Mouse (Mus musculus): ENCODE results near the gene Arl6ip4. TPM values are rescaled to one million over a fixed set of nuclear protein-coding genes. Genes with fewer than 3 reads are reported as not detected.

Gene Arl6ip4
- total and polyA plus RNA-seq, 3 experiments = 17.5 to 41.5 (median 34.2) TPM

DNA sequence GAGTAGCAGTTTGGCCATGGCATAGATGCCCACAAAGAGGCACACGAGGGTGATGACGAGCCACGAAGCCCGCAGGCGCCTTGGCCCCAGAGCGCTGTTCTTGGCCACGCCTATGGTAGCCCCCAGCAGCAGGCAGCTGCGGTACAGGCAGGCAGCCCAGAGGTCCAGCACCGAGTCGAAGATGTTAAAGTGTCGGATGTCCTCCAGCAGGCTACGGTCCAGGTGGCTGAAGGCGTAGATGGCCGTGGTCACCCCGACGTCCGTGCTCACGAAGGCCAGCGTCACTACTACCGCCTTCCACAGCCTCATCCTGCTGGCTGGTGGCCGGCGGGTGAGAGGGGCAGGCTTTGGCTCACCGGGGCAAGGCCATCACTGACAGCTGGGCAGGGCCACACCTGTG lies 26.0 kb upstream of the Arl6ip4 start:
- 84% methylated on average over 23 of the region's 23 CpGs for WGBS
- no peak for DNase-seq
- TF ChIP-seq CTCF (IDR thresholded peaks at IDR 0.05) (no peak), EP300 (IDR thresholded peaks at IDR 0.05; ENCODE audit: insufficient read depth, low read depth, low read length) (no peak), POLR2A (IDR thresholded peaks at IDR 0.05; ENCODE audit: insufficient read depth, low read depth, low read length) (no peak)

DNA sequence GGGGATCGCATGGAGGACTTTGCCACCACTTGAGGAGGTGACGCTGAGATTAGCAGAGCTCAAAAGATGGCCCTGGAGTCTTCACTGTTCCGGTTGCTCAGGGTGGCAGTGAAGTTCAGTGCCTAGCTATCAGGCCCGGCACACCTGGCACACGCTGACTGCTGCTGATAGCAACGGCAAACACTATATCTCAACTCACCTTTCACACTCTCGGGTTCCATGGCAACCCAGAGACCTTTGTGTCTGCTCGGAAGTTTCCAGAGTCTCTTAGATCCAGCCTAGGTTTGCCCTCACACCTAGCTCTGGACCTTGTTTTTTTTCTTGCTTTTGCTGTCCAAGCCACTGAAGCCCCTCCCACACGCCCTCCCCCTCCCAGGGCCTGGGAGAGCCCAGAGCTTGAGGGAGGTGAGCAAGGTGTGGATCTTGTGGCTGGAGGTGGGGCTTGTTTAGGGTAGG lies 23.9 kb upstream of the Arl6ip4 start:
- peaks cover 2% of the 10 kb centered on the region; the same call in 1 of the 2 replicates for H3K4me1 ChIP-seq (ENCODE audit: control insufficient read depth, insufficient read depth, low read length)
- no peaks in the 10 kb centered on the region for H3K79me2 ChIP-seq (replicated peaks; ENCODE audit: control insufficient read depth, insufficient read depth, low read length)
- intact Hi-C loops (cut with DNase I) = no loop called here
- WGBS = 64% methylated on average over 9 of the region's 9 CpGs
- H3K36me3 ChIP-seq (ENCODE audit: control insufficient read depth, insufficient read depth, low read length) = no peaks in the 10 kb centered on the region
- DNase-seq = no peak
- no peak overlapping the region for H3K9ac ChIP-seq (ENCODE audit: low read depth, low read length)
- H3K4me3 ChIP-seq = no peak overlapping the region
- no peak overlapping the region for H3K27ac ChIP-seq
- TF ChIP-seq EP300 (IDR thresholded peaks at IDR 0.05; ENCODE audit: insufficient read depth, low read depth, low read length) (no peak), POLR2A (IDR thresholded peaks at IDR 0.05; ENCODE audit: insufficient read depth, low read depth, low read length) (no peak), CTCF (IDR thresholded peaks at IDR 0.05) (no peak)
- H3K27me3 ChIP-seq (ENCODE audit: control insufficient read depth, insufficient read depth, low read length) = no peaks in the 10 kb centered on the region

More for the DNA sequence above, 26.0 kb upstream of the Arl6ip4 start:
- intact Hi-C loops (cut with DNase I) = no loop called here
- H3K36me3 ChIP-seq (ENCODE audit: control insufficient read depth, insufficient read depth, low read length) = no peaks in the 10 kb centered on the region
- no peak overlapping the region for H3K9ac ChIP-seq (ENCODE audit: low read depth, low read length)
- no peak overlapping the region for H3K4me3 ChIP-seq
- no peaks in the 10 kb centered on the region for H3K27me3 ChIP-seq (ENCODE audit: control insufficient read depth, insufficient read depth, low read length)
- H3K27ac ChIP-seq = no peak overlapping the region
- peaks cover 2% of the 10 kb centered on the region; the same call in 1 of the 2 replicates for H3K4me1 ChIP-seq (ENCODE audit: control insufficient read depth, insufficient read depth, low read length)
- no peaks in the 10 kb centered on the region for H3K79me2 ChIP-seq (replicated peaks; ENCODE audit: control insufficient read depth, insufficient read depth, low read length)

DNA sequence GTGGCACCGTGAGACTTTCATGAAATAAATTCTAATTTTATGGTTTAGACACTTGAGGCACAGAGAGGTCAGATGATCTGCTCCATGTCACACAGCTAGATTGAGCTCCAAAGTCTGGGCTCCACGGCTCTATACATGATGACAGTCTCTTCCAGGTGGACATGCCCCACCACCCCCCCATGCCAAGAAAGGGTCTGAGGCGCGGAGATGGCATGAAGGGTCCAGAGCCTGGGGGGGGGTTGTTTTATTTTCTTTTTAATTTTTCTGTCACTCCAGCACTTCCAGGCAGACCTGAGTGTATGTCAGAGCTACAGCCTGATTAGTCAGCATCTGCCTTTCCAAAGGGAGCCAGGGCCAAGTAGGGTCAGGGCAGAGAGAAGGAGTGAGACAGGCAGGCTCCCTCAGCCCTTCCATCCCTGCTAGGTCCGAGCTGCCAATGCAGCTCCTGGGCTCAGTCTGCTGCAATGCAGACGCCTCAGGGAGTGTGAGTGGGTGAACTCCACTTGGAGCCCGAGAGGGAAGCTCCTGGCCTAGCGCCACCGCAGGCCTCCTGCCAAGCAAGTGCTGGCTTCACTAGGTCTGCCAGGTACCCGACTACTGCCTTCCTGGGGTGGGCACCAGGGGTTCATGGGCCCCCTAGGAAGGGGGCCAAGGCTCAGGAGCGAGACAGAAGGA lies 22.6 kb upstream of the Arl6ip4 start:
- 56% methylated on average over 11 of the region's 11 CpGs for WGBS
- no peaks in the 10 kb centered on the region for H3K27me3 ChIP-seq (ENCODE audit: control insufficient read depth, insufficient read depth, low read length)
- intact Hi-C loops (cut with DNase I) = no loop called here
- no peak overlapping the region for H3K9ac ChIP-seq (ENCODE audit: low read depth, low read length)
- peak; percentile 69 to 70 for DNase-seq
- peaks cover 2% of the 10 kb centered on the region; the same call in 1 of the 2 replicates for H3K4me1 ChIP-seq (ENCODE audit: control insufficient read depth, insufficient read depth, low read length)
- H3K4me3 ChIP-seq = no peak overlapping the region
- TF ChIP-seq POLR2A (IDR thresholded peaks at IDR 0.05; ENCODE audit: insufficient read depth, low read depth, low read length) (no peak), EP300 (IDR thresholded peaks at IDR 0.05; ENCODE audit: insufficient read depth, low read depth, low read length) (no peak), CTCF (IDR thresholded peaks at IDR 0.05) (no peak)
- no peaks in the 10 kb centered on the region for H3K79me2 ChIP-seq (replicated peaks; ENCODE audit: control insufficient read depth, insufficient read depth, low read length)
- H3K36me3 ChIP-seq (ENCODE audit: control insufficient read depth, insufficient read depth, low read length) = no peaks in the 10 kb centered on the region
- H3K27ac ChIP-seq = no peak overlapping the region

DNA sequence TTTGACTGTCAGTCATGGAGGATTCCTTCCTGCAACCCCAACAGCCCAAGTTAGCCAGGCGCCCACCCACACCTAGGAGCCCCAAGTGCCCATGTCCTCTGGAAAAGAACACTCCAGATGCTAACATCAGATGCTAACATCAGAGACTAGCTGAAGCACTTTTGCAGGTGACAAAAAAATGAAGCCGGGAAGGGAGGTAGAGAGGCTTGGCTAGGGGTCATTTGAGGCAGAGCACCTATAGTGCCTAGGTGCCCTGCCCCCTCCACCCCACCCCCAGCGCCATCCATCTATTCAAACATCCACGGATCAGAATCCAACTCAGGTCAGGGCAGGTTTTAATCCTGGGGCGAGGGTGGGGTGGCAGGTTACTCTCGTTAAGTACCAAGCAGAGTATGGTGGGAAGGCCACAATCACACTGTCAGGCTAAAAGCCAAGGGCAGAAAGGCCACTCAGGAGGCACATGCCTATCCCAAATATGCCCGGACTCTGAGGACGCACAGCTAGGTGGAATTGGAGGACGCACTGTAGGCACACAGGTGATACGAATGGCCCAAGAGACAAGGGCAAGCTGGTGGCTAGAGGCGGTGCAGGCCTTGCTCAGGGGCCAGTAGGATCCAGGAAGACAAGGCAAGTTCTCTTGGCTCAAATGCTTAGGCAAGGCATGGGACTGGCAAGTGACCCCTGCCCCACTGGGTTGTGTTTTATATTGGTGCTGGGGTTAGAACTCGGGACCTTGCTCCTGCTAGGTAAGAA lies 21.9 kb upstream of the Arl6ip4 start:
- intact Hi-C loops (cut with DNase I) = no loop called here
- no peaks in the 10 kb centered on the region for H3K27me3 ChIP-seq (ENCODE audit: control insufficient read depth, insufficient read depth, low read length)
- 89% methylated on average over 12 of the region's 12 CpGs for WGBS
- H3K4me1 ChIP-seq (ENCODE audit: control insufficient read depth, insufficient read depth, low read length) = peaks cover 2% of the 10 kb centered on the region; the same call in 1 of the 2 replicates
- no peak overlapping the region for H3K9ac ChIP-seq (ENCODE audit: low read depth, low read length)
- H3K79me2 ChIP-seq (replicated peaks; ENCODE audit: control insufficient read depth, insufficient read depth, low read length) = no peaks in the 10 kb centered on the region
- no peak for DNase-seq
- TF ChIP-seq POLR2A (IDR thresholded peaks at IDR 0.05; ENCODE audit: insufficient read depth, low read depth, low read length) (no peak), CTCF (IDR thresholded peaks at IDR 0.05) (no peak), EP300 (IDR thresholded peaks at IDR 0.05; ENCODE audit: insufficient read depth, low read depth, low read length) (no peak)
- H3K36me3 ChIP-seq (ENCODE audit: control insufficient read depth, insufficient read depth, low read length) = no peaks in the 10 kb centered on the region
- H3K27ac ChIP-seq = no peak overlapping the region
- H3K4me3 ChIP-seq = no peak overlapping the region

DNA sequence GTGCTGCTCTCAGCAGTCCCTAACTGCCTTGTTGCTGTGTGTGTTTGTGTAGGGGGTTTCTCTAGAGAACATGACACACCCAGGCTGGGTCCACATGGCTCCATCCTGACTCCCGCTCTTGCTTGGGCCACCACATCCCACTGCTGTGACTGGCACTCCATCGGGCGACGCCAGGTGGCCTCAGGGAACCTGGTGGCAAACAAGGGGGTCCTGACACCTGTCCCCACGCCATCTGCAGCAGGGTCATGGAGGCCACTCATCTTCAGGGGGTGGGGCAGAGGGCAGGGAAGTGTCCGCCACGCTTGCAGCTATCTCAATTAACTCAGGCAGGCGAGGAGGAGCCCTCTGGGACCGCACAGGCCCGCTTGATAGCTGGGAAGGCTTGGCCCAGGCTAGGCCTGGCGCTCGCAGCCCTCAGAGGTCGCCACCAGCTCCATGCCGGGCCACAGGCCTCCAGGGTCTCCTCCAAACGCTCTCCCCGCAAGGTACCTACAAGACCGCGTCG lies 20.8 kb upstream of the Arl6ip4 start:
- 19% methylated on average over 19 of the region's 19 CpGs for WGBS
- TF ChIP-seq CTCF (IDR thresholded peaks at IDR 0.05) = no peak
- TF ChIP-seq EP300 (IDR thresholded peaks at IDR 0.05; ENCODE audit: insufficient read depth, low read depth, low read length) = no peak
- no peak for TF ChIP-seq POLR2A (IDR thresholded peaks at IDR 0.05; ENCODE audit: insufficient read depth, low read depth, low read length)
- Histone ChIP-seq H3K4me3 (peak overlapping the region; percentile 71), H3K27ac (peak overlapping the region; percentile 86), H3K36me3 (ENCODE audit: control insufficient read depth, insufficient read depth, low read length) (no peaks in the 10 kb centered on the region), H3K4me1 (ENCODE audit: control insufficient read depth, insufficient read depth, low read length) (peaks cover 2% of the 10 kb centered on the region; the same call in 1 of the 2 replicates), H3K79me2 (replicated peaks; ENCODE audit: control insufficient read depth, insufficient read depth, low read length) (no peaks in the 10 kb centered on the region), H3K9ac (ENCODE audit: low read depth, low read length) (peak overlapping the region; percentile 86), H3K27me3 (ENCODE audit: control insufficient read depth, insufficient read depth, low read length) (no peaks in the 10 kb centered on the region)
- intact Hi-C loops (cut with DNase I) = no loop called here
- no peak for DNase-seq
